Mouse (Mus musculus) C2C12 (cell line): ENCODE data around the gene Tulp2. TPM values are rescaled to one million over a fixed set of nuclear protein-coding genes. Genes with fewer than 3 reads are reported as not detected.
A peak's percentile ranks its signal among the peaks of the same experiment; 100 is the strongest.

ENCODE experiments used
- H3K27me3 ChIP-seq: one replicate; pipeline ENCODE4 v1.6.1; 2011; ENCODE audit not compliant: control insufficient read depth, insufficient read depth, insufficient read length
- H3K36me3 ChIP-seq: one replicate; pipeline ENCODE4 v1.6.1; 2011; ENCODE audit not compliant: control insufficient read depth, insufficient read depth
- H3K4me3 ChIP-seq: one replicate; pipeline ENCODE4 v1.5.1; 2011; ENCODE audit warnings: mild to moderate bottlenecking, control low read depth; ENCODE audit not compliant: poor library complexity, insufficient read depth, severe bottlenecking
- H3K79me2 ChIP-seq: one replicate; pipeline ENCODE4 v1.6.1; 2011; ENCODE audit not compliant: control insufficient read depth, insufficient read depth
- H3K79me3 ChIP-seq: one replicate; pipeline ENCODE4 v1.6.1; 2011; ENCODE audit warnings: low read depth, control low read depth
- H3ac ChIP-seq: one replicate; pipeline ENCODE3; 2011; ENCODE audit warnings: low read depth; ENCODE audit not compliant: control insufficient read depth, insufficient read length
- CEBPB ChIP-seq: IDR thresholded peaks from one replicate; pipeline ENCODE4 v1.6.1; 2011; ENCODE audit warnings: low read depth, mild to moderate bottlenecking, control low read depth, moderate library complexity
- CTCF ChIP-seq: IDR thresholded peaks from one replicate; pipeline ENCODE4 v1.5.1; 2011; ENCODE audit not compliant: control insufficient read depth, insufficient read depth, insufficient read length
- FOSL1 ChIP-seq: IDR thresholded peaks from one replicate; pipeline ENCODE4 v1.8.0; 2011; ENCODE audit warnings: mild to moderate bottlenecking, low read length; ENCODE audit not compliant: poor library complexity, insufficient read depth, severe bottlenecking
- MAX ChIP-seq: IDR thresholded peaks from one replicate; pipeline ENCODE4 v1.6.1; 2011; ENCODE audit warnings: mild to moderate bottlenecking, control low read depth
- MYOD1 ChIP-seq: IDR thresholded peaks from one replicate; pipeline ENCODE4 v1.6.1; 2011; ENCODE audit warnings: low read depth; ENCODE audit not compliant: control insufficient read depth, insufficient read length
- MYOG ChIP-seq: IDR thresholded peaks from one replicate; pipeline ENCODE4 v1.6.1; 2011; ENCODE audit not compliant: control insufficient read depth, insufficient read length; ENCODE audit errors: extremely low read depth
- USF1 ChIP-seq: IDR thresholded peaks from one replicate; pipeline ENCODE4 v1.6.1; 2011; ENCODE audit warnings: low read depth, mild to moderate bottlenecking, control low read depth, moderate library complexity
- polyA plus RNA-seq: library from polyadenylated mRNA; unstranded; fragments of >200 nt; fragmentation: generic; extraction: Trizol; gene quantifications from one replicate; pipeline ENCODE4 v1.2.1, GENCODE M21; 2012; ENCODE audit warnings: missing spikeins

Tulp2 gene
- polyA plus RNA-seq, 1 experiment, result not detected

DNA sequence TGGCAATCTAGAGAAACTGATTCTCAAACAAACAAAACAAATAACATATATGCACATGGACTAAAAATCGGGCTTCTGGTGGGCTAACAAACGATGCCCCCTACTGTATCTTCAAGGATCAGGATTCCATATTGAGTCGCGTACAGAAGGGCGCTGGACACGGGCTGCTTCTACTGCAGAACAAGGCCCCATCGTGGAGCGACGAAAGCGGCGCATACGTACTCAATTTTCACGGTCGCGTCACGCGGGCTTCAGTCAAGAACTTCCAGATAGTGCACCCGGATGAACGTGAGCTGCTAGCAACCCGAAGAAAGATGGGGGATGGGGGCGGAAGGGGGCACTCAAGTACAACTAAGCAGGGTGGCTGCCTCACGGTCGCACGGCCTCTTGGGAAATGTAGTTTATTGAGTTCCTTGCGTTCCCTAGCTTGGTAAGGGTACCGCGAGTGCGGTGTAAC, 40.1 kb downstream of the Tulp2 start:
- Histone ChIP-seq H3K79me3 (peaks cover 14% of the 10 kb centered on the region), H3K79me2 (peaks cover 19% of the 10 kb centered on the region), H3K27me3 (no peaks in the 10 kb centered on the region), H3K4me3 (peak overlapping the region; percentile 6), H3K36me3 (peaks cover 21% of the 10 kb centered on the region), H3ac (no peak overlapping the region)
- TF ChIP-seq CTCF (no peak), MYOD1 (no peak), MAX (no peak), CEBPB (no peak)

DNA sequence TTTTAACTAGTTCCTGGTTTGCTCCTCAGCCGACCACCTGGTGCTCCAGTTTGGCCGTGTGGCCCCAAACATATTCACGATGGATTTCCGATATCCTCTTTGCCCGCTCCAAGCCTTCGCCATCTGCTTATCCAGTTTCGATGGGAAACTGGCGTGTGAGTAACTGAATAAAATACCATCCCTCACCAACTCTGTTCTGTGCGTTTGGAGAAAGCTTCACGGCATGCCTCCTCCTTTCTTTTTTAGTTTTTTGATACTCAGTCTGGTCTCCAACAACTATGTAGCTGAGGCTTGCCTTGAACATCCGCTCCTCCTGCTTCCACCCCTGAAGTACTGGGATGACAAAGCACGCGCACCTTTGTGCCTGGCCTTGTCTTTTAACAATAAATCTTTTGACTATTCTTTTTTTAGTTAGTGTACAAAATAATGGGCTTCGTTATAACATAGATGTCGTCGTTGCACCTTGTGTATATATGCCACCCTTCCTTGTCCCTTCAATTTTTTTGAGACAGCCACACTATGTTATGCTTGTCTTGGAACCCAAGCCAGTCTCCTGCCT, 40.6 kb downstream of the Tulp2 start:
- Histone ChIP-seq H3K27me3 (no peaks in the 10 kb centered on the region), H3K36me3 (peaks cover 21% of the 10 kb centered on the region)
- TF ChIP-seq USF1, result no peak
- TF ChIP-seq CEBPB, result no peak
- no peak for TF ChIP-seq FOSL1
- no peak for TF ChIP-seq MYOD1
- TF ChIP-seq CTCF, result no peak
- TF ChIP-seq MYOG, result no peak
- no peak for TF ChIP-seq MAX

DNA sequence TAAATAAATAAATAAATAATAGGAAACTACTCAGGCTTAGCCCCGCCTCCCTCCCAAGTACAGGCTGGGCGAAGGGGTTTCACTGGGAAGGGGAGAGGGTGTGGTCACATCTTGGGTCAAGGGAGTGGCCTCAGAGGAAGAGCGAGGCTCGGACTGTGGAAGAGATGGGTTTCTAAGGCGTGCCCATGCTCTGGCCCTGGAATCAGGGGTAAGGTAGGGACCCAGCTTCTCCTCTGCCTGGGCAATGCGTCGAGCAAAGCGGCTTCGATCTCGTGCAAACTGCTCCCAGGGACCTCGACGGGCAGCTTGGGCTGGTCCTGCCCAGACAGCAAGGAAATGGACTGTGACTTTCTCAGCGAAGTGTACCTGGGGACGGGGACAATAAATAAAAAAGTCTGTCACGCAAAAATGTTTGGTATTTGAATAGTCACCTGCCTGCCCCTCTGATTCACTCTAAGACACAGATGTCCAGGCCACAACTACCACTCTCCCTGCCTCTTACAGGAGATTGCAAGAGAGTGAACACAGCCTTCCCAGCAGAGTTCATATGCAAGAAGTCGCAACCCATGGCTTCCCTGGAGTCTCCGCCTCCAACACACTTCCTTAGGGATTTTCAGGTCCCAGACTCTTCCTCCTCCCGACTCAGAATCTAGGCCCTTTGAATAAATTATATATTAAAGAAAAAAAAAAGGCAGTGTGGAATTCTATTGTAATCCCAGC, 41.4 kb downstream of the Tulp2 start:
- peaks cover 14% of the 10 kb centered on the region for H3K79me3 ChIP-seq
- no peaks in the 10 kb centered on the region for H3K27me3 ChIP-seq
- H3K4me3 ChIP-seq, result no peak overlapping the region
- H3K79me2 ChIP-seq, result peaks cover 19% of the 10 kb centered on the region
- TF ChIP-seq MYOG (no peak), CEBPB (no peak), MYOD1 (no peak), FOSL1 (no peak), MAX (no peak), CTCF (no peak), USF1 (no peak)
- no peak overlapping the region for H3ac ChIP-seq
- peaks cover 21% of the 10 kb centered on the region for H3K36me3 ChIP-seq

More for the DNA sequence above, 40.6 kb downstream of the Tulp2 start:
- H3ac ChIP-seq, result no peak overlapping the region
- H3K79me2 ChIP-seq, result peaks cover 19% of the 10 kb centered on the region
- peaks cover 14% of the 10 kb centered on the region for H3K79me3 ChIP-seq
- H3K4me3 ChIP-seq, result no peak overlapping the region

DNA sequence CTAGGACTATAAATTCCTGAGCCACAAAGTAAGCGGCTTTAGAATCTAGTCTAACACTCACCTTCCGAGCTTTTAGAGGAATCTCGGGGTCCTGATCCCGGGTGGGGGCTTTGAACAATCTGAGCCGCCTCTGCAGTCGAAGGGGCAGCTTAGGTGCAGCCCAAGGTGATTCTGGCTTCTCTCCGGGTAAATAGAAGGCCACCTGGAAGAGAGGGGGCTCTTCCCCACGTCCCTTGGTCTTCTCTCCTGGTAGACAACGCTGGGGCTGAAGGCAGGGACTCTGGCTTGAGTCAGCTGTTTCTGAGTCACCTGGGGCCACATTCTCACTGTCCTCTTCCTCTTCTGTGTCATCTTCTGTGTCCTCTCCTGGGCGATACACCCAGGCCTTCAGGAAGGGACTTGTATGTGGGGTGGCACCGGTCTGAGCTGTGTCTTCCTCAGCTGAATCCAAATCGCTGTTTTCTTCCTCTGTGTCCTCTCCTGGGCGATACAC, 42.0 kb downstream of the Tulp2 start:
- H3K79me2 ChIP-seq, result peaks cover 19% of the 10 kb centered on the region
- H3ac ChIP-seq, result no peak overlapping the region
- H3K4me3 ChIP-seq, result no peak overlapping the region
- peaks cover 14% of the 10 kb centered on the region for H3K79me3 ChIP-seq
- no peaks in the 10 kb centered on the region for H3K27me3 ChIP-seq
- H3K36me3 ChIP-seq, result peaks cover 21% of the 10 kb centered on the region
- TF ChIP-seq MAX (no peak), CEBPB (no peak), MYOD1 (no peak), MYOG (no peak), FOSL1 (no peak), USF1 (no peak), CTCF (no peak)

DNA sequence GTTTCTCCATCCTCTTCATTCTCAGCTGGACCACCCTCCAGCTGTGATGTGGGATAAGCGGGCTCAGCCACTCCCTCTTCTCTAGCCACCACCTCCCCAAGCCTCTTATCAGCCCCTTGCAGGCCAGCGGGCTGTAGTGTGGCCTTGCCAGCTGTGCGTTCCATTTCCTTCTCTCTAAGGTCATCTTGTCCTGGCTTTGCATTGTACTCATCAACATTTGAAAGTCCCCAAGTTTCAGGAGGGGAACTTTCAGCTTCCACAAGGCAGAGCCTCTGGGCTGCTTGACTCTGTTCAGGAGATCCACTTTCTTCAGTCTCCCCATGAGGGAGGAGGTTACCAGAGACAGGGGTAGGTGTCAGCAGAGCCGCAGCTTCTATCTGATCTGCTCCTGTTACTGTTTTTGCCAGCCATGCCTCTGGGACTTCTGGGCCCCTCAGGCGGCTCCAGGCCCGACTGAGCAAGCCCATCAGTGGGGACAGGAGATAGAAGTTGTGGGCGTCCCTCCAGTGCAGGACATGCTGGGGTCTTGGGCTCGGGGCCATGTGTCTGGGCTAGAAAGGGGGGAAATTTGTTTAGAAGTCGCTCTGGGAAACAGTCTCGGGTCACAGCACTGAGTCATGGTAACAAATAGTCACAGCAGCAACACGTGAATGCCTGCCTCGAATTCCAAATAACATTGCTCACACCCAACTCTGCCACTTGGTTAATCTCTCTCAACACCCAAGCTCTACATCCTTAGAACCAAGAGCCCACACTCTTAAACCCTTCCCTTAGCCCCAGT, 43.4 kb downstream of the Tulp2 start:
- peaks cover 14% of the 10 kb centered on the region for H3K79me3 ChIP-seq
- peak overlapping the region; percentile 75 for H3K4me3 ChIP-seq
- H3K79me2 ChIP-seq, result peaks cover 19% of the 10 kb centered on the region
- no peak for TF ChIP-seq CTCF
- peak; percentile 47 for TF ChIP-seq MAX
- no peak for TF ChIP-seq MYOG
- peak; percentile 49 for TF ChIP-seq USF1
- TF ChIP-seq CEBPB, result no peak
- peaks cover 21% of the 10 kb centered on the region for H3K36me3 ChIP-seq
- no peaks in the 10 kb centered on the region for H3K27me3 ChIP-seq
- H3ac ChIP-seq, result peak overlapping the region; percentile 25
